Comparison of ENCODE assay signal across 27 mouse cellular contexts in genomic region chr17:31962930-31963329, GRCm38 (mm10).
A peak's percentile ranks its signal among the peaks of the same experiment; 100 is the strongest.
DNase-seq lines count a peak whose midpoint lies in the region; ATAC-seq and TF ChIP-seq lines count a peak whose summit lies in the region.
"Had no signal": no experiment of that assay in that cellular context is flagged by ENCODE, and none has a peak within 500 bp of the region (broad histone marks: within the 10 kb centered on the region; RNA-seq: fewer than 3 reads in every experiment).

No protein-coding gene starts in this region.

- no peaks in the 10 kb centered on the region for H3K79me2 ChIP-seq in heart, adult 2 months (replicated peaks; ENCODE audit: control insufficient read depth, insufficient read depth, low read length)

- no peak overlapping the region for H3K9ac ChIP-seq in heart, adult 2 months (ENCODE audit: low read depth, low read length)
- no peak overlapping the region for H3K9ac ChIP-seq in hindbrain, postnatal 0 days (replicated peaks; ENCODE audit: low read length)
- H3K9ac ChIP-seq in hindbrain, embryonic 12.5 days = no peak overlapping the region
- no peak overlapping the region for H3K9ac ChIP-seq in neural tube, embryonic 13.5 days
- H3K9ac ChIP-seq: embryonic facial prominence, embryonic 13.5 days; forebrain, embryonic 12.5 days; forebrain, embryonic 15.5 days; heart, embryonic 12.5 days; heart, embryonic 15.5 days; hindbrain, embryonic 13.5 days had no signal

- H3K4me3 ChIP-seq in heart, adult 2 months = no peak overlapping the region
- H3K4me3 ChIP-seq in hindbrain, postnatal 0 days (ENCODE audit: low read length) = no peak overlapping the region
- no peak overlapping the region for H3K4me3 ChIP-seq in hindbrain, embryonic 12.5 days
- H3K4me3 ChIP-seq in neural tube, embryonic 13.5 days = no peak overlapping the region
- H3K4me3 ChIP-seq: embryonic facial prominence, embryonic 10.5 days; embryonic facial prominence, embryonic 13.5 days; erythroblast, embryonic 14.5 days; forebrain, embryonic 12.5 days; forebrain, embryonic 15.5 days; heart, embryonic 12.5 days; heart, embryonic 15.5 days; hindbrain, embryonic 13.5 days had no signal

- intact Hi-C loops in heart, adult 2 months (cut with DNase I) = no loop called here

- 93% methylated on average over 4 of the region's 4 CpGs for WGBS in heart, adult 2 months
- 60% methylated on average over 4 of the region's 4 CpGs for WGBS in hindbrain, postnatal 0 days
- 60% methylated on average over 4 of the region's 4 CpGs for WGBS in hindbrain, embryonic 12.5 days
- WGBS in neural tube, embryonic 13.5 days = 50% methylated on average over 4 of the region's 4 CpGs

- no peak for TF ChIP-seq EP300 in heart, adult 2 months (IDR thresholded peaks at IDR 0.05; ENCODE audit: insufficient read depth, low read depth, low read length)

- no peaks in the 10 kb centered on the region for H3K27me3 ChIP-seq in heart, adult 2 months (ENCODE audit: control insufficient read depth, insufficient read depth, low read length)
- no peaks in the 10 kb centered on the region for H3K27me3 ChIP-seq in hindbrain, postnatal 0 days (ENCODE audit: insufficient read depth, low read length)
- no peaks in the 10 kb centered on the region for H3K27me3 ChIP-seq in hindbrain, embryonic 12.5 days
- no peaks in the 10 kb centered on the region for H3K27me3 ChIP-seq in neural tube, embryonic 13.5 days
- H3K27me3 ChIP-seq: embryonic facial prominence, embryonic 13.5 days; forebrain, embryonic 12.5 days; forebrain, embryonic 15.5 days; heart, embryonic 12.5 days; heart, embryonic 15.5 days; hindbrain, embryonic 13.5 days had no signal

- TF ChIP-seq CTCF in heart, adult 2 months (IDR thresholded peaks at IDR 0.05) = no peak
- no peak for TF ChIP-seq CTCF in hindbrain, postnatal 0 days (IDR thresholded peaks at IDR 0.05; ENCODE audit: low read depth)

- ATAC-seq in hindbrain, postnatal 0 days = peak; percentile 61; the same call in 1 of the 2 replicates
- ATAC-seq in hindbrain, embryonic 12.5 days (ENCODE audit: low FRiP score) = no peak
- peak; percentile 32; the same call in 1 of the 2 replicates for ATAC-seq in neural tube, embryonic 13.5 days (ENCODE audit: low read depth)
- ATAC-seq: activated CD4-positive, CD25-positive, alpha-beta regulatory T cell, adult 4 months; CD4-positive, CD25-positive, alpha-beta regulatory T cell, adult 4 months; forebrain, embryonic 15.5 days had no signal

- no peak for TF ChIP-seq POLR2A in heart, adult 2 months (IDR thresholded peaks at IDR 0.05; ENCODE audit: insufficient read depth, low read depth, low read length)

- H3K36me3 ChIP-seq in heart, adult 2 months (ENCODE audit: control insufficient read depth, insufficient read depth, low read length) = no peaks in the 10 kb centered on the region
- no peaks in the 10 kb centered on the region for H3K36me3 ChIP-seq in hindbrain, postnatal 0 days (ENCODE audit: insufficient read depth, low read length)
- H3K36me3 ChIP-seq in hindbrain, embryonic 12.5 days = no peaks in the 10 kb centered on the region
- no peaks in the 10 kb centered on the region for H3K36me3 ChIP-seq in neural tube, embryonic 13.5 days
- H3K36me3 ChIP-seq: embryonic facial prominence, embryonic 10.5 days; embryonic facial prominence, embryonic 13.5 days; forebrain, embryonic 12.5 days; forebrain, embryonic 15.5 days; heart, embryonic 12.5 days; heart, embryonic 15.5 days; hindbrain, embryonic 13.5 days had no signal

- H3K27ac ChIP-seq in heart, adult 2 months = no peak overlapping the region
- H3K27ac ChIP-seq in hindbrain, postnatal 0 days = no peak overlapping the region
- H3K27ac ChIP-seq in hindbrain, embryonic 12.5 days = no peak overlapping the region
- H3K27ac ChIP-seq in neural tube, embryonic 13.5 days (replicated peaks) = no peak overlapping the region
- H3K27ac ChIP-seq: embryonic facial prominence, embryonic 10.5 days; embryonic facial prominence, embryonic 13.5 days; forebrain, embryonic 12.5 days; forebrain, embryonic 15.5 days; heart, embryonic 15.5 days; hindbrain, embryonic 13.5 days had no signal

- DNase-seq in heart, adult 11 months = peak; percentile 87
- no peak for DNase-seq in heart, adult 2 months
- DNase-seq in hindbrain, postnatal 0 days (ENCODE audit: low spot score) = peak; percentile 16
- DNase-seq in neural tube, embryonic 10.5 days (ENCODE audit: extremely low spot score, low spot score) = no peak
- DNase-seq in natural killer cell, adult 2 months (ENCODE audit: low spot score in 2 of 2) = no peak
- DNase-seq: adrenal gland, postnatal 25 days; cerebellum, adult 11-12 months; cerebellum, adult 8-10 months; cerebellum, postnatal 10 days; cerebellum, postnatal 36 days; embryo, embryonic 11 days; gastrocnemius, postnatal 36 days; heart, postnatal 10 days; heart, postnatal 36 days; kidney, adult 2 months had no signal

- H3K4me2 ChIP-seq in hindbrain, postnatal 0 days (ENCODE audit: low read depth, low read length) = no peak overlapping the region
- no peak overlapping the region for H3K4me2 ChIP-seq in hindbrain, embryonic 12.5 days (replicated peaks)
- no peak overlapping the region for H3K4me2 ChIP-seq in neural tube, embryonic 13.5 days
- H3K4me2 ChIP-seq: embryonic facial prominence, embryonic 13.5 days; forebrain, embryonic 12.5 days; forebrain, embryonic 15.5 days; heart, embryonic 12.5 days; heart, embryonic 15.5 days; hindbrain, embryonic 13.5 days had no signal

- no peaks in the 10 kb centered on the region for H3K9me3 ChIP-seq in hindbrain, postnatal 0 days (ENCODE audit: low read length)
- no peaks in the 10 kb centered on the region for H3K9me3 ChIP-seq in hindbrain, embryonic 12.5 days (replicated peaks)
- no peaks in the 10 kb centered on the region for H3K9me3 ChIP-seq in neural tube, embryonic 13.5 days
- H3K9me3 ChIP-seq: embryonic facial prominence, embryonic 10.5 days; embryonic facial prominence, embryonic 13.5 days; forebrain, embryonic 12.5 days; forebrain, embryonic 15.5 days; heart, embryonic 12.5 days; heart, embryonic 15.5 days; hindbrain, embryonic 13.5 days had no signal

- H3K4me1 ChIP-seq in heart, adult 2 months (ENCODE audit: control insufficient read depth, insufficient read depth, low read length) = peaks cover 11% of the 10 kb centered on the region
- H3K4me1 ChIP-seq in hindbrain, postnatal 0 days (ENCODE audit: insufficient read depth, low read length) = no peaks in the 10 kb centered on the region
- H3K4me1 ChIP-seq in hindbrain, embryonic 12.5 days = no peaks in the 10 kb centered on the region
- no peaks in the 10 kb centered on the region; the same call in 1 of the 2 replicates for H3K4me1 ChIP-seq in neural tube, embryonic 13.5 days (replicated peaks)
- H3K4me1 ChIP-seq: forebrain, embryonic 12.5 days; forebrain, embryonic 15.5 days; hindbrain, embryonic 13.5 days had no signal

Comparison
In these comparisons a context has a peak if more than half of its experiments do, and no peak if none do; other contexts are left out.
1. DNase-seq: peak in heart, adult 11 months (single experiment) and hindbrain, postnatal 0 days (single experiment); none in heart, adult 2 months (0 of 2), neural tube, embryonic 10.5 days (single experiment) and natural killer cell, adult 2 months (0 of 2).